Mouse (Mus musculus) heart, embryonic 12.5 days (tissue): ENCODE results near the gene Tpk1. TPM values are rescaled to one million over a fixed set of nuclear protein-coding genes. Genes with fewer than 3 reads are reported as not detected.
"Not testable (repeated sequence)": the region's sequence is repeated elsewhere in the genome, so short reads cannot be mapped to it uniquely, and the experiment has no call there.

Source experiments
- ATAC-seq: fragments of 200-750 bp; cut with Nextera tagmentation; 2 replicates; pipeline ENCODE4 v1.8.0; 2017; ENCODE audit warnings: moderate TSS enrichment, moderate library complexity; ENCODE audit not compliant: insufficient number of reproducible peaks, low FRiP score
- H3K27ac ChIP-seq: fragments of 300-500 bp; sonication (generic); 2 replicates; pipeline ENCODE4 v1.5.1; 2016; ENCODE audit warnings: mild to moderate bottlenecking, moderate library complexity; ENCODE audit not compliant: poor library complexity, severe bottlenecking
- H3K27me3 ChIP-seq: fragments of 300-500 bp; sonication (generic); replicated peaks from 2 replicates; pipeline ENCODE4 v1.6.1; 2016; ENCODE audit warnings: mild to moderate bottlenecking, moderate library complexity
- H3K36me3 ChIP-seq: fragments of 300-500 bp; sonication (generic); 2 replicates; pipeline ENCODE4 v1.6.1; 2016; ENCODE audit warnings: mild to moderate bottlenecking, moderate library complexity
- H3K4me1 ChIP-seq: fragments of 300-500 bp; sonication (generic); replicated peaks from 2 replicates; pipeline ENCODE4 v1.6.1; 2016; ENCODE audit warnings: mild to moderate bottlenecking
- H3K4me2 ChIP-seq: fragments of 300-500 bp; sonication (generic); 2 replicates; pipeline ENCODE4 v1.6.1; 2016; ENCODE audit warnings: mild to moderate bottlenecking, moderate library complexity
- H3K4me3 ChIP-seq: fragments of 300-500 bp; sonication (generic); 2 replicates; pipeline ENCODE4 v1.5.1; 2016; ENCODE audit warnings: mild to moderate bottlenecking
- H3K9ac ChIP-seq: fragments of 300-500 bp; sonication (generic); 2 replicates; pipeline ENCODE4 v1.6.1; 2016; ENCODE audit warnings: mild to moderate bottlenecking, moderate library complexity
- H3K9me3 ChIP-seq: fragments of 300-500 bp; sonication (generic); replicated peaks from 2 replicates; pipeline ENCODE4 v1.6.1; 2016; ENCODE audit warnings: mild to moderate bottlenecking, moderate library complexity
- WGBS: fragments of 180-500 bp; shearing (Covaris S2); methylation state at CpG from one replicate; pipeline ENCODE4 v1.1.7; 2016; 5-methylcytosine and 5-hydroxymethylcytosine counted together
- polyA plus RNA-seq: library from polyadenylated mRNA; unstranded; fragments of >200 nt; fragmentation: Nextera tagmentation; extraction: Ambion mirVana; gene quantifications from 2 replicates; pipeline ENCODE4 v1.2.1, GENCODE M21; 2016

The Tpk1 gene
- polyA plus RNA-seq, 1 experiment from 2014 or later = 8.3 TPM

GRCm38 (mm10) chr6:43522046-43522445, 144.0 kb downstream of the Tpk1 start:
- no peak for ATAC-seq
- H3K27me3 ChIP-seq = no peaks in the 10 kb centered on the region
- no peak overlapping the region for H3K4me2 ChIP-seq
- no peak overlapping the region for H3K9ac ChIP-seq
- H3K4me3 ChIP-seq = no peak overlapping the region
- no peak overlapping the region for H3K27ac ChIP-seq
- H3K4me1 ChIP-seq = peaks cover 7% of the 10 kb centered on the region; the same call in 1 of the 2 replicates
- 59% methylated on average over 1 of the region's 1 CpGs for WGBS
- H3K9me3 ChIP-seq = no peaks in the 10 kb centered on the region
- H3K36me3 ChIP-seq = no peaks in the 10 kb centered on the region

GRCm38 (mm10) chr6:43520218-43520617, 145.9 kb downstream of the Tpk1 start:
- H3K36me3 ChIP-seq = no peaks in the 10 kb centered on the region
- H3K4me3 ChIP-seq = no peak overlapping the region
- ATAC-seq = no peak
- H3K9ac ChIP-seq = no peak overlapping the region
- peaks cover 5% of the 10 kb centered on the region; the same call in 1 of the 2 replicates for H3K4me1 ChIP-seq
- 40% methylated on average over 2 of the region's 2 CpGs for WGBS
- no peaks in the 10 kb centered on the region for H3K9me3 ChIP-seq
- no peak overlapping the region for H3K27ac ChIP-seq
- no peak overlapping the region for H3K4me2 ChIP-seq
- no peaks in the 10 kb centered on the region for H3K27me3 ChIP-seq

GRCm38 (mm10) chr6:43518378-43518777, 147.7 kb downstream of the Tpk1 start:
- no peak for ATAC-seq
- H3K27me3 ChIP-seq = no peaks in the 10 kb centered on the region
- no peak overlapping the region for H3K4me3 ChIP-seq
- no peaks in the 10 kb centered on the region for H3K9me3 ChIP-seq
- H3K4me2 ChIP-seq = no peak overlapping the region
- H3K27ac ChIP-seq = no peak overlapping the region
- H3K9ac ChIP-seq = no peak overlapping the region
- no peaks in the 10 kb centered on the region for H3K36me3 ChIP-seq
- H3K4me1 ChIP-seq = 0 out of 2 replicates have a peak, but pooled peaks cover 3% of the 10 kb centered on the region

- Histone ChIP-seq H3K4me1 (0 out of 2 replicates have a peak, but pooled peaks cover 3% of the 10 kb centered on the region), H3K9ac (no peak overlapping the region), H3K4me3 (no peak overlapping the region), H3K9me3 (no peaks in the 10 kb centered on the region), H3K27me3 (no peaks in the 10 kb centered on the region), H3K36me3 (no peaks in the 10 kb centered on the region), H3K27ac (no peak overlapping the region), H3K4me2 (no peak overlapping the region)
- ATAC-seq = no peak
- 76% methylated on average over 2 of the region's 2 CpGs for WGBS
Measured at GRCm38 (mm10) chr6:43517316-43517655, 148.8 kb downstream of the Tpk1 start.

- no peaks in the 10 kb centered on the region for H3K27me3 ChIP-seq
- WGBS = 77% methylated on average over 2 of the region's 2 CpGs
- H3K9me3 ChIP-seq = no peaks in the 10 kb centered on the region
- no peak overlapping the region for H3K4me3 ChIP-seq
- no peak for ATAC-seq
- no peak overlapping the region for H3K9ac ChIP-seq
- no peak overlapping the region for H3K4me2 ChIP-seq
- no peaks in the 10 kb centered on the region for H3K36me3 ChIP-seq
- H3K27ac ChIP-seq = no peak overlapping the region
- 0 out of 2 replicates have a peak, but pooled peaks cover 3% of the 10 kb centered on the region for H3K4me1 ChIP-seq
Measured at GRCm38 (mm10) chr6:43516593-43517315, 149.3 kb downstream of the Tpk1 start.

- 55% methylated on average over 2 of the region's 2 CpGs for WGBS
- H3K27me3 ChIP-seq, H3K4me1 ChIP-seq, H3K9me3 ChIP-seq, ATAC-seq, H3K4me2 ChIP-seq, H3K4me3 ChIP-seq, H3K36me3 ChIP-seq, H3K27ac ChIP-seq, H3K9ac ChIP-seq: not testable (repeated sequence)
Measured at GRCm38 (mm10) chr6:43506686-43507385, 159.2 kb downstream of the Tpk1 start.

- peaks cover 4% of the 10 kb centered on the region for H3K4me1 ChIP-seq
- no peak overlapping the region for H3K4me3 ChIP-seq
- H3K27me3 ChIP-seq = no peaks in the 10 kb centered on the region
- no peak for ATAC-seq
- H3K9ac ChIP-seq = no peak overlapping the region
- H3K36me3 ChIP-seq = no peaks in the 10 kb centered on the region
- no peak overlapping the region for H3K4me2 ChIP-seq
- WGBS = 84% methylated on average over 5 of the region's 5 CpGs
- no peak overlapping the region for H3K27ac ChIP-seq
- H3K9me3 ChIP-seq = no peaks in the 10 kb centered on the region
Measured at GRCm38 (mm10) chr6:43504609-43505230, 161.4 kb downstream of the Tpk1 start.

GRCm38 (mm10) chr6:43492367-43492766, 173.7 kb downstream of the Tpk1 start:
- no peak overlapping the region for H3K4me3 ChIP-seq
- H3K27me3 ChIP-seq = no peaks in the 10 kb centered on the region
- H3K36me3 ChIP-seq = no peaks in the 10 kb centered on the region
- no peaks in the 10 kb centered on the region for H3K4me1 ChIP-seq
- H3K9me3 ChIP-seq = no peaks in the 10 kb centered on the region
- H3K4me2 ChIP-seq = no peak overlapping the region
- no peak overlapping the region for H3K27ac ChIP-seq
- H3K9ac ChIP-seq = no peak overlapping the region
- no peak for ATAC-seq

GRCm38 (mm10) chr6:43486691-43487090, 179.4 kb downstream of the Tpk1 start:
- no peak overlapping the region for H3K4me2 ChIP-seq
- H3K9me3 ChIP-seq = no peaks in the 10 kb centered on the region
- no peak overlapping the region for H3K4me3 ChIP-seq
- no peak overlapping the region for H3K27ac ChIP-seq
- H3K36me3 ChIP-seq = no peaks in the 10 kb centered on the region
- no peaks in the 10 kb centered on the region for H3K4me1 ChIP-seq
- no peak for ATAC-seq
- 76% methylated on average over 2 of the region's 2 CpGs for WGBS
- no peak overlapping the region for H3K9ac ChIP-seq
- no peaks in the 10 kb centered on the region for H3K27me3 ChIP-seq

- Histone ChIP-seq H3K9me3 (no peaks in the 10 kb centered on the region), H3K36me3 (no peaks in the 10 kb centered on the region), H3K4me3 (no peak overlapping the region), H3K4me1 (no peaks in the 10 kb centered on the region), H3K27me3 (no peaks in the 10 kb centered on the region), H3K9ac (no peak overlapping the region), H3K4me2 (no peak overlapping the region), H3K27ac (no peak overlapping the region)
- WGBS = 80% methylated on average over 3 of the region's 3 CpGs
- ATAC-seq = no peak
Measured at GRCm38 (mm10) chr6:43480687-43481086, 185.4 kb downstream of the Tpk1 start.

GRCm38 (mm10) chr6:43478810-43479209, 187.3 kb downstream of the Tpk1 start:
- H3K4me3 ChIP-seq = no peak overlapping the region
- H3K36me3 ChIP-seq = no peaks in the 10 kb centered on the region
- H3K4me1 ChIP-seq = no peaks in the 10 kb centered on the region
- H3K27me3 ChIP-seq = no peaks in the 10 kb centered on the region
- no peak overlapping the region for H3K27ac ChIP-seq
- no peak overlapping the region for H3K9ac ChIP-seq
- no peak for ATAC-seq
- no peak overlapping the region for H3K4me2 ChIP-seq
- no peaks in the 10 kb centered on the region for H3K9me3 ChIP-seq
- 71% methylated on average over 7 of the region's 7 CpGs for WGBS
